Mouse (Mus musculus): ENCODE measurements around the gene Gbp8.
"Not testable (repeated sequence)": the region's sequence is repeated elsewhere in the genome, so short reads cannot be mapped to it uniquely, and the experiment has no call there.

Gbp8 gene

DNA sequence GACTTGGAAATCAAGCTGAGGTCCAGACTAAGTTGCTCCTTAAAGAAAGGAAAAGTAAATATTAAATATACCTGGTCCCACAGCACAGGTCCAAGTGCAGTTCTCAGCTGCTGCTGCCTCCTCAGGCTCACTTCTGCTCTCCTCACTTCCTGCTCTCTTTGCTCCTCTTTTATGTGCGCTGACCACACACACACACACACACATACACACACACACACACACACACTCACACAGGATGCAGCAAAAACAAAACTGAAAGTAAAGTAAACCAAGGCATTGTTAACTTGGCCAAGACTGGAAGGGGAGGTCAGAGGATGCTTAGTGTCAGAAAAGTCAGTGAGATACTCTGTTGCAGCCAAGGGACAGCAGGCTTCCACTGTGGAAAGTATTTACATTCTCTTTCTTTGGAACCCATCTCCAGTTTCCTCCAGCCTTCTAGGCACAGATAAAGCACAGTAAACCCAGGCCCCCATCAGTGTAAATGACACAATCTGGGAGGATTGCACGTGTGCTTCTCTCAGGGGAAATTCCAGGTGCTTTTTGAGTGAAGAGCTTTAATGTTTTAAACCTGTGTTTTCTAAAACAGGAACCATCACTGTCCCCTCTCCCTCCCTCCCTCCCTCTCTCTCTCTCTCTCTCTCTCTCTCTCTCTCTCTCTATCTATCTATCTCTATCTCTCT, at the start of gene Gbp8, which contains the start of the genes Gbp9 and Gbp4:
Gbp8 (minus strand) TSS at position 132 of the 680 bp plus-strand sequence.
Gbp9 (minus strand) TSS at position 131 of the 680 bp plus-strand sequence.
Gbp4 (minus strand) TSS at position 178 of the 680 bp plus-strand sequence.
- peaks cover 37% of the 10 kb centered on the region for H3K4me1 ChIP-seq (replicated peaks; ENCODE audit: low read depth, low read length)
- not testable (repeated sequence) for H3K9me3 ChIP-seq (ENCODE audit: low read length); H3K27me3 ChIP-seq (ENCODE audit: insufficient read depth, low read length); H3K36me3 ChIP-seq (ENCODE audit: insufficient read depth, low read length)
- 0 out of 2 replicates have a peak within 1 kb of the TSS, but pooled peaks have one; percentile 7 for H3K4me3 ChIP-seq (replicated peaks; ENCODE audit: low read length)

- H3K4me1 ChIP-seq (replicated peaks; ENCODE audit: low read depth, low read length) = peaks cover 28% of the 10 kb centered on the region
- no peak overlapping the region for H3K4me3 ChIP-seq (replicated peaks; ENCODE audit: low read length)
- no peaks in the 10 kb centered on the region for H3K36me3 ChIP-seq (ENCODE audit: insufficient read depth, low read length)
- no peaks in the 10 kb centered on the region for H3K27me3 ChIP-seq (ENCODE audit: insufficient read depth, low read length)
- H3K9me3 ChIP-seq (ENCODE audit: low read length) = no peaks in the 10 kb centered on the region
- TF ChIP-seq CTCF (conservative IDR thresholded peaks at IDR 0.05; ENCODE audit: low read length) = no peak
- peak; percentile 48; the same call in 1 of the 2 replicates for TF ChIP-seq POU5F1 (IDR thresholded peaks at IDR 0.05; ENCODE audit: borderline replicate concordance, low read length)
- no peak for TF ChIP-seq NANOG (IDR thresholded peaks at IDR 0.05; ENCODE audit: borderline replicate concordance, low read length)
Observed at GRCm38 (mm10) chr5:105181446-105181845, 42.1 kb upstream of the Gbp8 start.

- H3K36me3 ChIP-seq (ENCODE audit: insufficient read depth, low read length) = no peaks in the 10 kb centered on the region
- no peak overlapping the region for H3K4me3 ChIP-seq (replicated peaks; ENCODE audit: low read length)
- TF ChIP-seq NANOG (IDR thresholded peaks at IDR 0.05; ENCODE audit: borderline replicate concordance, low read length) (no peak), POU5F1 (IDR thresholded peaks at IDR 0.05; ENCODE audit: borderline replicate concordance, low read length) (no peak), CTCF (conservative IDR thresholded peaks at IDR 0.05; ENCODE audit: low read length) (no peak)
- H3K9me3 ChIP-seq (ENCODE audit: low read length) = no peaks in the 10 kb centered on the region
- H3K4me1 ChIP-seq (replicated peaks; ENCODE audit: low read depth, low read length) = no peaks in the 10 kb centered on the region
- H3K27me3 ChIP-seq (ENCODE audit: insufficient read depth, low read length) = no peaks in the 10 kb centered on the region
Observed at GRCm38 (mm10) chr5:105156582-105156981, 17.2 kb upstream of the Gbp8 start.

GRCm38 (mm10) chr5:105154049-105154448, 14.7 kb upstream of the Gbp8 start:
- Histone ChIP-seq H3K36me3 (ENCODE audit: insufficient read depth, low read length) (no peaks in the 10 kb centered on the region), H3K4me1 (replicated peaks; ENCODE audit: low read depth, low read length) (no peaks in the 10 kb centered on the region), H3K9me3 (ENCODE audit: low read length) (no peaks in the 10 kb centered on the region), H3K4me3 (replicated peaks; ENCODE audit: low read length) (no peak overlapping the region), H3K27me3 (ENCODE audit: insufficient read depth, low read length) (no peaks in the 10 kb centered on the region)
- TF ChIP-seq POU5F1 (IDR thresholded peaks at IDR 0.05; ENCODE audit: borderline replicate concordance, low read length) (no peak), CTCF (conservative IDR thresholded peaks at IDR 0.05; ENCODE audit: low read length) (no peak), NANOG (IDR thresholded peaks at IDR 0.05; ENCODE audit: borderline replicate concordance, low read length) (no peak)

DNA sequence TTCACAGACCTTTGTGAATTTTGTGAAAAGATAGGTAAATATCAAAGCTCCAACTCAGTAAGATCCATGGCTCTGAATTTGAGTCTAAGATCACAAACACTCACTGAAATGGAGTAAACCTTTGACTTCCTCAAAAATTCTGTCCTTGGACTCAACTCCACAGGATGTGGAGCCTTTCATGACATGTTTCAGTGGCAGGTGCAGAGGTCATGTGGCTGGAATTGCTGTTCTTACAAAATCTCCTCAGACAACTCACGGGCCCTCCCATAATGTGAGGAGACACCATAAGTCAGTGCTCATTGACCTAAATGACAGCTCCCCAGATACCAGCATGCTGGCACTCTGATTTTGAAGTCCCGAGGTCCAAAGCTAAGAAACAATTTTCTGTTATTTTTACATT, 8.7 kb upstream of the Gbp8 start:
- H3K36me3 ChIP-seq (ENCODE audit: insufficient read depth, low read length); H3K9me3 ChIP-seq (ENCODE audit: low read length); H3K4me3 ChIP-seq (replicated peaks; ENCODE audit: low read length); H3K27me3 ChIP-seq (ENCODE audit: insufficient read depth, low read length): not testable (repeated sequence)
- peaks cover 32% of the 10 kb centered on the region for H3K4me1 ChIP-seq (replicated peaks; ENCODE audit: low read depth, low read length)

GRCm38 (mm10) chr5:105146447-105146846, 7.1 kb upstream of the Gbp8 start:
- Histone ChIP-seq H3K27me3 (ENCODE audit: insufficient read depth, low read length) (no peaks in the 10 kb centered on the region), H3K9me3 (ENCODE audit: low read length) (peaks cover 7% of the 10 kb centered on the region; the same call in 1 of the 2 replicates), H3K36me3 (ENCODE audit: insufficient read depth, low read length) (peaks cover 3% of the 10 kb centered on the region; the same call in 1 of the 2 replicates), H3K4me1 (replicated peaks; ENCODE audit: low read depth, low read length) (peaks cover 35% of the 10 kb centered on the region), H3K4me3 (replicated peaks; ENCODE audit: low read length) (no peak overlapping the region)
- TF ChIP-seq POU5F1 (IDR thresholded peaks at IDR 0.05; ENCODE audit: borderline replicate concordance, low read length) = no peak
- peak; percentile 35; the same call in 1 of the 2 replicates for TF ChIP-seq NANOG (IDR thresholded peaks at IDR 0.05; ENCODE audit: borderline replicate concordance, low read length)

DNA sequence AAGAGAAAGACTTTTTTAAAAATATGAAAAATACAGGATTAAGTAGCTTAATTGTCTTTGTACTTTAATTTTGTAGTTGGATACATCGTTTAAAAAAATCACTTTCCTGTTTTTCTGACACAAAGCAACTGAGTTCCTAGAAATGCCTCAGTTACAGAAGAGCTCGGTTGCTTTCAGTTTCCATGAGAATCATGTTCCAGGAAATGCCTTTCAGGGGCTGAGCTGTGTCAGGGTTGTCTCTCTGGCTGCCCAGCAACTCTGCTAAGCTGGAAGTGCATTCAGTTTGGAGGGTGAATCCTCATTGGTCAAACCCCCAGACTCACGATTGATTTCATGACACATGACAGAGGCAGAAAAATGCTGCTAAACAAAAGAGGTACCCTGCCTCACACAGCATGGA, 6.4 kb upstream of the Gbp8 start:
- not testable (repeated sequence) for H3K36me3 ChIP-seq (ENCODE audit: insufficient read depth, low read length); H3K9me3 ChIP-seq (ENCODE audit: low read length); H3K4me3 ChIP-seq (replicated peaks; ENCODE audit: low read length); H3K27me3 ChIP-seq (ENCODE audit: insufficient read depth, low read length)
- H3K4me1 ChIP-seq (replicated peaks; ENCODE audit: low read depth, low read length) = peaks cover 42% of the 10 kb centered on the region

DNA sequence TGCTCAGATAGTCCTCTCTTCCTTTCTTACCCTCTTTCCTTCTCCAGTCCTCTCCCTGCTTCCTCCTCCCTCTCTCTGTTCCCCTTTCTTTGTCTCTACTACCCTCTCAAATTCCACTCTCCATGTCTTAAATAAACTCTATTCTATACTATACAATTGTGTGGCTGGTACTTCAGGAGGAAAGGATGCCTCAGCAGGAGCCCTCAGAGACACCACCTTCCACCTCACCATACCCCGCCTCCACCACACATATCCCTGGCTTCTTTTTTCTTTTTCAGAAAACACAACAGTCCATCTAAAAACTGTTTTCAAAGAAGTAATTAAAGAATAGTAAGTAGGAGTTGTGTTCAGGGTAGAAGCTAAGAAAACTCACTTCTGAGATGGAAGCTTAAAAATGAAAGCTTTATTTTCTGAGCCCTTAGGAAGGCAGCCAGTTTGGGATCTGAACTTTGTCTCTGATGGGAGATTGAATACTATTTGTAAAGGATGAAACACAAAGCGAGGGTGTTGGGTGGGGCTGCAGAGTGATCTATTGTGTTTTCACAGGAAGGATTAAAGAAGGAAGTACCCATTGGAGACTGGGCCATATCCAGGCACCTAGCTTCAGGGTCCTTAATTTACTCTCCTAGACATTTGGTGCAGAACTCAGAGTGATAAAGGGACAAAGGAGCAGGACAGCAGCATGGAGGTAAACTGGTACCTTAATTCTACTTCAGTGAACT, 910 bp upstream of the Gbp8 start:
- not testable (repeated sequence) for H3K4me3 ChIP-seq (replicated peaks; ENCODE audit: low read length); H3K36me3 ChIP-seq (ENCODE audit: insufficient read depth, low read length); H3K27me3 ChIP-seq (ENCODE audit: insufficient read depth, low read length); H3K9me3 ChIP-seq (ENCODE audit: low read length)
- peaks cover 42% of the 10 kb centered on the region for H3K4me1 ChIP-seq (replicated peaks; ENCODE audit: low read depth, low read length)

- Histone ChIP-seq H3K4me1 (replicated peaks; ENCODE audit: low read depth, low read length) (peaks cover 33% of the 10 kb centered on the region), H3K36me3 (ENCODE audit: insufficient read depth, low read length) (no peaks in the 10 kb centered on the region), H3K4me3 (replicated peaks; ENCODE audit: low read length) (0 out of 2 replicates have a peak overlapping the region, but pooled peaks have one; percentile 7), H3K27me3 (ENCODE audit: insufficient read depth, low read length) (no peaks in the 10 kb centered on the region), H3K9me3 (ENCODE audit: low read length) (no peaks in the 10 kb centered on the region)
- TF ChIP-seq CTCF (conservative IDR thresholded peaks at IDR 0.05; ENCODE audit: low read length) (no peak), POU5F1 (IDR thresholded peaks at IDR 0.05; ENCODE audit: borderline replicate concordance, low read length) (no peak), NANOG (IDR thresholded peaks at IDR 0.05; ENCODE audit: borderline replicate concordance, low read length) (no peak)
Observed at GRCm38 (mm10) chr5:105138906-105139305, 434 bp downstream of the Gbp8 start.

GRCm38 (mm10) chr5:105136706-105137304, 2.5 kb downstream of the Gbp8 start:
- not testable (repeated sequence) for H3K4me3 ChIP-seq (replicated peaks; ENCODE audit: low read length); H3K27me3 ChIP-seq (ENCODE audit: insufficient read depth, low read length); H3K36me3 ChIP-seq (ENCODE audit: insufficient read depth, low read length); H3K9me3 ChIP-seq (ENCODE audit: low read length)
- H3K4me1 ChIP-seq (replicated peaks; ENCODE audit: low read depth, low read length) = peaks cover 33% of the 10 kb centered on the region

DNA sequence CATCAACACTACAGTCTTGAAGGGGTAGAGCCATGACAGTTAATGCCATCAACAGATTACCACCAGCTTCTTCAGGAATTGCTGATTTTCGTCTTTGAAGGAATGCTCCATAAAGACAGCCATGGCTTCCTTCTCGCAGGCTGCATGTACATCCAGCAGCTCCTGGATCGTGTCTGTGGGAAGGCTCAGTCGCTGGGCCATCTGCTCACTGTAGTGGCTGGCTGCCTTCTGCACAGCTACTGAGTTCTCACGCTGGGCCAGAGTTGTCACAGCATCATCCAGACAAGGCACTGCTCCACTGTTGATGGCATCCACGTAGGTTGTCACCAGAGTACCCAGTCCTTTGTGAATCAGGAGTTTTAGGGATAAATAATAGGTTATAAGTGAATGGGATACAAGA, 17.6 kb downstream of the Gbp8 start:
- H3K9me3 ChIP-seq (ENCODE audit: low read length); H3K27me3 ChIP-seq (ENCODE audit: insufficient read depth, low read length); H3K4me3 ChIP-seq (replicated peaks; ENCODE audit: low read length): not testable (repeated sequence)

More for the DNA sequence above, 17.6 kb downstream of the Gbp8 start:
- H3K4me1 ChIP-seq (replicated peaks; ENCODE audit: low read depth, low read length); H3K36me3 ChIP-seq (ENCODE audit: insufficient read depth, low read length): not testable (repeated sequence)
